Mouse (Mus musculus): ENCODE measurements at regions not wholly inside any gene's neighbourhood (a gene's known extent, or its start where the extent isn't known, plus 50 kb on each side); places are given as distances from the start of the nearest gene placed in this dataset.
"Not testable (repeated sequence)": the region's sequence is repeated elsewhere in the genome, so short reads cannot be mapped to it uniquely, and the experiment has no call there.

GRCm38 (mm10) chr6:37781894-37782293 lies 88.7 kb upstream of the Trim24 start:
- DNase-seq (ENCODE audit: low spot score, missing footprints) (no peak), ATAC-seq (ENCODE audit: low FRiP score) (no peak)
- Histone ChIP-seq H3K4me1 (ENCODE audit: control insufficient read depth, insufficient read depth, low read length) (no peaks in the 10 kb centered on the region), H3K27me3 (ENCODE audit: control insufficient read depth, insufficient read depth, low read length) (no peaks in the 10 kb centered on the region), H3K9me3 (ENCODE audit: control insufficient read depth, low read length) (no peaks in the 10 kb centered on the region; the same call in 1 of the 2 replicates), H3K36me3 (ENCODE audit: control insufficient read depth, insufficient read depth, low read length) (no peaks in the 10 kb centered on the region), H3K4me3 (ENCODE audit: low read depth, low read length) (no peak overlapping the region), H3K9ac (ENCODE audit: low read length) (no peak overlapping the region), H3K4me2 (no peak overlapping the region), H3K27ac (ENCODE audit: low read depth, low read length) (no peak overlapping the region)

GRCm38 (mm10) chr6:37785280-37785679 lies 85.3 kb upstream of the Trim24 start:
- not testable (repeated sequence) for ATAC-seq (ENCODE audit: low FRiP score); H3K9me3 ChIP-seq (ENCODE audit: control insufficient read depth, low read length); DNase-seq (ENCODE audit: low spot score, missing footprints); H3K4me3 ChIP-seq (ENCODE audit: low read depth, low read length); H3K4me2 ChIP-seq; H3K36me3 ChIP-seq (ENCODE audit: control insufficient read depth, insufficient read depth, low read length); H3K27ac ChIP-seq (ENCODE audit: low read depth, low read length); H3K27me3 ChIP-seq (ENCODE audit: control insufficient read depth, insufficient read depth, low read length); H3K4me1 ChIP-seq (ENCODE audit: control insufficient read depth, insufficient read depth, low read length); H3K9ac ChIP-seq (ENCODE audit: low read length)
- 86% methylated on average over 3 of the region's 3 CpGs for WGBS

GRCm38 (mm10) chr6:37785741-37786140 lies 84.9 kb upstream of the Trim24 start:
- no peak overlapping the region for H3K4me2 ChIP-seq
- no peaks in the 10 kb centered on the region for H3K36me3 ChIP-seq (ENCODE audit: control insufficient read depth, insufficient read depth, low read length)
- H3K9me3 ChIP-seq (ENCODE audit: control insufficient read depth, low read length), result no peaks in the 10 kb centered on the region; the same call in 1 of the 2 replicates
- no peak overlapping the region for H3K9ac ChIP-seq (ENCODE audit: low read length)
- no peaks in the 10 kb centered on the region for H3K4me1 ChIP-seq (ENCODE audit: control insufficient read depth, insufficient read depth, low read length)
- ATAC-seq (ENCODE audit: low FRiP score), result no peak
- no peaks in the 10 kb centered on the region for H3K27me3 ChIP-seq (ENCODE audit: control insufficient read depth, insufficient read depth, low read length)
- 91% methylated on average over 7 of the region's 7 CpGs for WGBS
- H3K4me3 ChIP-seq (ENCODE audit: low read depth, low read length), result no peak overlapping the region
- no peak for DNase-seq (ENCODE audit: low spot score, missing footprints)
- no peak overlapping the region for H3K27ac ChIP-seq (ENCODE audit: low read depth, low read length)

- H3K4me1 ChIP-seq (ENCODE audit: control insufficient read depth, insufficient read depth, low read length); H3K27me3 ChIP-seq (ENCODE audit: control insufficient read depth, insufficient read depth, low read length); H3K4me3 ChIP-seq (ENCODE audit: low read depth, low read length); ATAC-seq (ENCODE audit: low FRiP score); DNase-seq (ENCODE audit: low spot score, missing footprints); H3K9me3 ChIP-seq (ENCODE audit: control insufficient read depth, low read length); H3K9ac ChIP-seq (ENCODE audit: low read length); H3K36me3 ChIP-seq (ENCODE audit: control insufficient read depth, insufficient read depth, low read length); H3K4me2 ChIP-seq; H3K27ac ChIP-seq (ENCODE audit: low read depth, low read length): not testable (repeated sequence)
- WGBS, result 82% methylated on average over 2 of the region's 8 CpGs
These were observed 82.8 kb upstream of the Trim24 start for GRCm38 (mm10) chr6:37787858-37788257.

GRCm38 (mm10) chr6:37790878-37791277 lies 79.7 kb upstream of the Trim24 start:
- Histone ChIP-seq H3K9me3 (ENCODE audit: control insufficient read depth, low read length) (peaks cover 1% of the 10 kb centered on the region; the same call in 1 of the 2 replicates), H3K4me2 (no peak overlapping the region), H3K36me3 (ENCODE audit: control insufficient read depth, insufficient read depth, low read length) (no peaks in the 10 kb centered on the region), H3K27me3 (ENCODE audit: control insufficient read depth, insufficient read depth, low read length) (no peaks in the 10 kb centered on the region), H3K9ac (ENCODE audit: low read length) (no peak overlapping the region), H3K4me1 (ENCODE audit: control insufficient read depth, insufficient read depth, low read length) (no peaks in the 10 kb centered on the region), H3K4me3 (ENCODE audit: low read depth, low read length) (no peak overlapping the region), H3K27ac (ENCODE audit: low read depth, low read length) (no peak overlapping the region)
- DNase-seq (ENCODE audit: low spot score, missing footprints) (no peak), ATAC-seq (ENCODE audit: low FRiP score) (no peak)
- 86% methylated on average over 1 of the region's 1 CpGs for WGBS

- H3K36me3 ChIP-seq (ENCODE audit: control insufficient read depth, insufficient read depth, low read length), result no peaks in the 10 kb centered on the region
- peaks cover 7% of the 10 kb centered on the region; the same call in 1 of the 2 replicates for H3K9me3 ChIP-seq (ENCODE audit: control insufficient read depth, low read length)
- H3K9ac ChIP-seq (ENCODE audit: low read length), result no peak overlapping the region
- H3K4me3 ChIP-seq (ENCODE audit: low read depth, low read length), result no peak overlapping the region
- no peaks in the 10 kb centered on the region for H3K27me3 ChIP-seq (ENCODE audit: control insufficient read depth, insufficient read depth, low read length)
- ATAC-seq (ENCODE audit: low FRiP score) (no peak), DNase-seq (ENCODE audit: low spot score, missing footprints) (no peak)
- H3K4me2 ChIP-seq, result no peak overlapping the region
- no peak overlapping the region for H3K27ac ChIP-seq (ENCODE audit: low read depth, low read length)
- no peaks in the 10 kb centered on the region for H3K4me1 ChIP-seq (ENCODE audit: control insufficient read depth, insufficient read depth, low read length)
- WGBS, result 94% methylated on average over 4 of the region's 4 CpGs
These were observed 76.4 kb upstream of the Trim24 start for GRCm38 (mm10) chr6:37794211-37794610.

GRCm38 (mm10) chr6:37795001-37795400 lies 75.6 kb upstream of the Trim24 start:
- DNase-seq (ENCODE audit: low spot score, missing footprints) (no peak), ATAC-seq (ENCODE audit: low FRiP score) (no peak)
- no peak overlapping the region for H3K9ac ChIP-seq (ENCODE audit: low read length)
- peaks cover 7% of the 10 kb centered on the region; the same call in 1 of the 2 replicates for H3K9me3 ChIP-seq (ENCODE audit: control insufficient read depth, low read length)
- no peaks in the 10 kb centered on the region for H3K27me3 ChIP-seq (ENCODE audit: control insufficient read depth, insufficient read depth, low read length)
- no peaks in the 10 kb centered on the region for H3K4me1 ChIP-seq (ENCODE audit: control insufficient read depth, insufficient read depth, low read length)
- no peak overlapping the region for H3K4me2 ChIP-seq
- H3K36me3 ChIP-seq (ENCODE audit: control insufficient read depth, insufficient read depth, low read length), result no peaks in the 10 kb centered on the region
- H3K27ac ChIP-seq (ENCODE audit: low read depth, low read length), result no peak overlapping the region
- H3K4me3 ChIP-seq (ENCODE audit: low read depth, low read length), result no peak overlapping the region

- no peak overlapping the region for H3K4me3 ChIP-seq (ENCODE audit: low read depth, low read length)
- no peak overlapping the region for H3K4me2 ChIP-seq
- H3K9me3 ChIP-seq (ENCODE audit: control insufficient read depth, low read length), result peaks cover 3% of the 10 kb centered on the region; the same call in 1 of the 2 replicates
- ATAC-seq (ENCODE audit: low FRiP score) (no peak), DNase-seq (ENCODE audit: low spot score, missing footprints) (no peak)
- no peaks in the 10 kb centered on the region for H3K27me3 ChIP-seq (ENCODE audit: control insufficient read depth, insufficient read depth, low read length)
- no peaks in the 10 kb centered on the region for H3K36me3 ChIP-seq (ENCODE audit: control insufficient read depth, insufficient read depth, low read length)
- H3K9ac ChIP-seq (ENCODE audit: low read length), result no peak overlapping the region
- no peak overlapping the region for H3K27ac ChIP-seq (ENCODE audit: low read depth, low read length)
- WGBS, result 95% methylated on average over 5 of the region's 5 CpGs
- no peaks in the 10 kb centered on the region for H3K4me1 ChIP-seq (ENCODE audit: control insufficient read depth, insufficient read depth, low read length)
These were observed 67.4 kb upstream of the Trim24 start for GRCm38 (mm10) chr6:37803231-37803630.

GRCm38 (mm10) chr6:37805896-37806295 lies 64.7 kb upstream of the Trim24 start:
- H3K9me3 ChIP-seq (ENCODE audit: control insufficient read depth, low read length); H3K4me1 ChIP-seq (ENCODE audit: control insufficient read depth, insufficient read depth, low read length); H3K4me2 ChIP-seq; H3K36me3 ChIP-seq (ENCODE audit: control insufficient read depth, insufficient read depth, low read length); H3K9ac ChIP-seq (ENCODE audit: low read length); H3K27me3 ChIP-seq (ENCODE audit: control insufficient read depth, insufficient read depth, low read length); ATAC-seq (ENCODE audit: low FRiP score); DNase-seq (ENCODE audit: low spot score, missing footprints); H3K4me3 ChIP-seq (ENCODE audit: low read depth, low read length); H3K27ac ChIP-seq (ENCODE audit: low read depth, low read length): not testable (repeated sequence)
- WGBS, result 95% methylated on average over 24 of the region's 24 CpGs
